Mouse (Mus musculus): ENCODE measurements at regions not wholly inside any gene's neighbourhood (a gene's known extent, or its start where the extent isn't known, plus 50 kb on each side); places are given as distances from the start of the nearest gene placed in this dataset.
A peak's percentile ranks its signal among the peaks of the same experiment; 100 is the strongest.

DNA sequence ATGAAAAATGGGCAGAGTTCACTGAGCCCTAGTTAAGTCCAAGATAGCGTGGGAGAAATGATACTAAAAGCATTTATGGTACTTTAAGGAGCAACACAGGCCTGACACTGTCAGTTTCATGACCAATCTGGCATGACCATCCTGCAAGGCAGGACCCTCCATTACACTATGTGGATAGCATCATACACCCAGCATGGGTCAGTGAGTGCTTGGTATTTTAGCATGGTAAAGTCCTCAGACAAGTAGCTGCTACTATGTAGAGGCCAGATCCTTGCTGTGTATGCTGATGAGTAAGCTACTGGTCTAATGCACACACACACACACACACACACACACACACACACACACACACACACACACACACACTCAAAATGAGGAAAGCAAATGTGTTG, 158.3 kb downstream of the Zfp619 start:
- Histone ChIP-seq H3K27ac (no peak overlapping the region), H3K4me3 (replicated peaks; ENCODE audit: low read depth, low read length) (no peak overlapping the region), H3K9ac (ENCODE audit: low read depth, low read length) (no peak overlapping the region), H3K4me2 (ENCODE audit: low read length) (no peak overlapping the region), H3K9me3 (replicated peaks; ENCODE audit: low read length) (no peaks in the 10 kb centered on the region), H3K36me3 (ENCODE audit: insufficient read depth, low read length) (no peaks in the 10 kb centered on the region), H3K27me3 (ENCODE audit: insufficient read depth, low read length) (no peaks in the 10 kb centered on the region), H3K4me1 (replicated peaks; ENCODE audit: insufficient read depth, low read length) (no peaks in the 10 kb centered on the region)
- TF ChIP-seq CTCF (IDR thresholded peaks at IDR 0.05; ENCODE audit: low read depth), result no peak
- ATAC-seq (replicated peaks; ENCODE audit: low FRiP score, low read depth), result peak; percentile 65; the same call in 1 of the 2 replicates
- 33% methylated on average over 1 of the region's 1 CpGs for WGBS
- no peak for DNase-seq (ENCODE audit: low spot score)

DNA sequence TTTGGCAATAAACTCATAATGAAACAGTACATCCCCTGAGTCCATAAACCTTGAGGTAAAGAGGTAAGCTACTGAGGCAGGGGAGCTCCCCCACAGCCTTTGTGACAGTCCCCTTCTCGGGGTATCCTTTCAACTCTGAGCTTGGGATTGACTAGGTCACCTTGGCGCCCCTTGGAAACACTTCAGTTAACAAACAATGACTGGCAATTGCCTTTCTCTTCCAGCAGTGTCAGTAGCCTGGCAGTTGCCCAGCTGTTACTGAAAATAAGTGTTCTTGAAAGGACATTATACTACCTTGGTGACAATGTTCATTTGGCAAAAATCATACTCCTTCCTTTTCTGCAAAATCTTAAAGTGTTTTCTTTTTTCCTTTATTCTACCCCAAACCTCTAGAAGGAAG, 162.8 kb downstream of the Zfp619 start:
- ATAC-seq (replicated peaks; ENCODE audit: low FRiP score, low read depth), result no peak
- no peaks in the 10 kb centered on the region for H3K9me3 ChIP-seq (replicated peaks; ENCODE audit: low read length)
- no peak overlapping the region for H3K27ac ChIP-seq
- no peak overlapping the region for H3K9ac ChIP-seq (ENCODE audit: low read depth, low read length)
- DNase-seq (ENCODE audit: low spot score), result no peak
- no peak overlapping the region for H3K4me3 ChIP-seq (replicated peaks; ENCODE audit: low read depth, low read length)
- no peak overlapping the region for H3K4me2 ChIP-seq (ENCODE audit: low read length)
- no peaks in the 10 kb centered on the region for H3K27me3 ChIP-seq (ENCODE audit: insufficient read depth, low read length)
- H3K36me3 ChIP-seq (ENCODE audit: insufficient read depth, low read length), result no peaks in the 10 kb centered on the region
- WGBS, result 12% methylated on average over 2 of the region's 2 CpGs
- H3K4me1 ChIP-seq (replicated peaks; ENCODE audit: insufficient read depth, low read length), result no peaks in the 10 kb centered on the region
- no peak for TF ChIP-seq CTCF (IDR thresholded peaks at IDR 0.05; ENCODE audit: low read depth)

DNA sequence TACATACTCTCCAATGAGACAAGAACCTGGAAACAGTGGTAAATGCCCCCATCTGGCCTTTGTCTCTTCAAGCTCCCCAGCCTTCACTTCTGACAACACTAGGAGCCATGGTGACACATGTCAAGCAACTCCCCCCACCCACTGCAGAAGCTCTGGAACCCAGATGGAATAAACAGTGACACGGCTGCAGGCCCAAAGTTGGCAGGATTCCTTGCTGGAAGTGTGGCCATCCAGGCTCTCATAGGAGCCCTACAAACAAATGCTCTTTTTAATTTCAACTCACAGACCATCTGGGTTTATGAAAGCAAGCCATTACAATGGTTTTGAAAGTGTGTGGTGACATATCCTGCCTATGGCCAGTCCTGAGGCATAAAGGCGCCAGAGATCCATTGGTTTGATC, 179.0 kb downstream of the Zfp619 start:
- Histone ChIP-seq H3K9ac (ENCODE audit: low read depth, low read length) (no peak overlapping the region), H3K36me3 (ENCODE audit: insufficient read depth, low read length) (no peaks in the 10 kb centered on the region), H3K27ac (no peak overlapping the region), H3K9me3 (replicated peaks; ENCODE audit: low read length) (no peaks in the 10 kb centered on the region), H3K4me1 (replicated peaks; ENCODE audit: insufficient read depth, low read length) (no peaks in the 10 kb centered on the region), H3K4me2 (ENCODE audit: low read length) (no peak overlapping the region), H3K4me3 (replicated peaks; ENCODE audit: low read depth, low read length) (no peak overlapping the region), H3K27me3 (ENCODE audit: insufficient read depth, low read length) (no peaks in the 10 kb centered on the region)
- no peak for TF ChIP-seq CTCF (IDR thresholded peaks at IDR 0.05; ENCODE audit: low read depth)
- WGBS, result 82% methylated on average over 2 of the region's 2 CpGs
- ATAC-seq (replicated peaks; ENCODE audit: low FRiP score, low read depth) (no peak), DNase-seq (ENCODE audit: low spot score) (no peak)

DNA sequence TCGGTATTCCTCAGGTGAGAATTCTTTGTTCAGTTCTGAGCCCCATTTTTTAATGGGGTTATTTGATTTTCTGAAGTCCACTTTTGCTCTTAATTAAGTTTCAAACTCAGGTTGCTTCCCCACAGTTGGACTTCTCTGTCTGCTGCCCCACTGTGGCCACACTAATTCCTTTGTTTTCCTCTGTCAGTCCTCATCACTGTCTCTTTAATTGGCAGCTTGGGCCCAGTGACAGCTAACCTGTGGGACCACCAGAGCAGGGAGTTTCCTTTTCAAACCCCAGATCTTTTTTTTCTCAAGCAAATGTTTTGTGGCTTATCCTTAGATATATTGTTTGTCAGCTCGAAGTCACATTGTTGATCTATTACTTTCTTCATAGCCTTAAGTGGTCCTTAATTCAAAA, 183.9 kb downstream of the Zfp619 start:
- H3K9me3 ChIP-seq (replicated peaks; ENCODE audit: low read length), result no peaks in the 10 kb centered on the region
- no peak overlapping the region for H3K9ac ChIP-seq (ENCODE audit: low read depth, low read length)
- DNase-seq (ENCODE audit: low spot score) (no peak), ATAC-seq (replicated peaks; ENCODE audit: low FRiP score, low read depth) (no peak)
- no peaks in the 10 kb centered on the region for H3K4me1 ChIP-seq (replicated peaks; ENCODE audit: insufficient read depth, low read length)
- H3K4me3 ChIP-seq (replicated peaks; ENCODE audit: low read depth, low read length), result no peak overlapping the region
- H3K4me2 ChIP-seq (ENCODE audit: low read length), result no peak overlapping the region
- no peak overlapping the region for H3K27ac ChIP-seq
- no peaks in the 10 kb centered on the region for H3K36me3 ChIP-seq (ENCODE audit: insufficient read depth, low read length)
- no peak for TF ChIP-seq CTCF (IDR thresholded peaks at IDR 0.05; ENCODE audit: low read depth)
- 72% methylated on average over 1 of the region's 2 CpGs for WGBS
- H3K27me3 ChIP-seq (ENCODE audit: insufficient read depth, low read length), result no peaks in the 10 kb centered on the region

DNA sequence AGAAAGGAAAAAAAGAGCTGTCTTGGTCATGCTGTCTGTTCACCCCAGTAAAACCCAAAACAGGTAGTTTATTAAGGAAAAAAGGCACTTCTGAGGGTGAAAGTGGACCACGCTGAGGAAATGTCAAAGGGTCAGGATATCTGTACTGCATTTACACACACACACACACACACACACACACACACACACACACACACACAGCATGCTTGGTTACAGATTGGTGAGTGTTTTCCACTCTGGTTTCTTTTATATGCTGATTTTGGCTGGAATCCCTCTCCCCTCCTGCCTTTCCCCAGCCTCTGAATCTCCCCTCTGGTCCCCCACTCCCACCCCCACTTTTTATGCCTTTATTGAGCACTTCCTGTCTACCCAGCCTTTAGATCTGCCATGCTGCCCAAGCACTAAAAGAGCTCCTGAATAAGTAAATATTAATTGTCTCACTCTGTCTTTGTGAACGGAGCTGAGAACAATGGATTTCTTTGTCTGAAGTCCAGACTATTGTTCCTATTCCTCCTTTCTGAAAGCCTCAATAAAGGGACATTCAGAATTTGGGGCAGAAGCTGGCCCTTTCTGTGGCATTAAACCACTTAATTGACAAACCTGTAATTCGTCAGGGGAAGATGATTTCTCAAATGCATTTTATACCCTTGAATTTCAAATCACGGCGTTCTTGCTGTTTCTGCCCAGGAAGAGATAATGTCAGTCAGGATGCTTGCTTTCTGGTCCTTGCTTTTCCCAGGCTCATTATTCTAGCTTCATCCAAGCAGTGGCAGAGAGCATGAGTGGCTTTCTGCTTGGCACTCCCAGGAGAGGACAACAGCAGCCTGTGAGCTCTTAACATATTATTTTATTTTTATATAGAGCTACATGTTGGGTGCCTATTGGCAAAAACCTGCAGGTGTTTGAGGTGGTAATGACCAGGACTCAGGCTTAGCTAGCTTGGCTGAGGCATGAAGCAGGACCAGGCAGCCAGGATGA, 187.8 kb downstream of the Zfp619 start:
- H3K36me3 ChIP-seq (ENCODE audit: insufficient read depth, low read length), result no peaks in the 10 kb centered on the region
- H3K27ac ChIP-seq, result no peak overlapping the region
- H3K9ac ChIP-seq (ENCODE audit: low read depth, low read length), result no peak overlapping the region
- DNase-seq (ENCODE audit: low spot score) (no peak), ATAC-seq (replicated peaks; ENCODE audit: low FRiP score, low read depth) (no peak)
- TF ChIP-seq CTCF (IDR thresholded peaks at IDR 0.05; ENCODE audit: low read depth), result no peak
- H3K4me1 ChIP-seq (replicated peaks; ENCODE audit: insufficient read depth, low read length), result no peaks in the 10 kb centered on the region
- H3K4me2 ChIP-seq (ENCODE audit: low read length), result no peak overlapping the region
- 24% methylated on average over 5 of the region's 5 CpGs for WGBS
- H3K4me3 ChIP-seq (replicated peaks; ENCODE audit: low read depth, low read length), result no peak overlapping the region
- H3K9me3 ChIP-seq (replicated peaks; ENCODE audit: low read length), result no peaks in the 10 kb centered on the region
- H3K27me3 ChIP-seq (ENCODE audit: insufficient read depth, low read length), result no peaks in the 10 kb centered on the region

DNA sequence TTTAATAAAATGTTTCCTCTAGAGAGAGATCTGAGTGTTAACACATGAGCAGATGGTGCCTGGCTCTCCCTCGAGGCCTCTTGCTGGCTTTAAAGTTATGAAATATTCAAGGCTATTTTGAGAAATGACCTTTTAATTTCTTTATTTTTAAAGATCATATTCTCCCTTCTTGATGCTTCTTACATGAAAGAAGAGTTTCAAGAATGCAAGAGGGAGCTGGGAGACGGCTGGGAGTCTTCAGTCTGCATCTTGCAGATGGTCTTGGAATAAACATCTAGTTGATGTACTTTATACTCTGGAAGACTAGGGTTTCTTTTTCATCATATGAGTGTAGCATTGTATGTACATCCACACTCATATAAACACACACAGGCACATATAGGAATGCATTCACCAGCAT, 189.0 kb downstream of the Zfp619 start:
- Histone ChIP-seq H3K4me3 (replicated peaks; ENCODE audit: low read depth, low read length) (no peak overlapping the region), H3K9ac (ENCODE audit: low read depth, low read length) (no peak overlapping the region), H3K36me3 (ENCODE audit: insufficient read depth, low read length) (no peaks in the 10 kb centered on the region), H3K4me2 (ENCODE audit: low read length) (no peak overlapping the region), H3K27me3 (ENCODE audit: insufficient read depth, low read length) (no peaks in the 10 kb centered on the region), H3K9me3 (replicated peaks; ENCODE audit: low read length) (no peaks in the 10 kb centered on the region), H3K4me1 (replicated peaks; ENCODE audit: insufficient read depth, low read length) (no peaks in the 10 kb centered on the region), H3K27ac (no peak overlapping the region)
- DNase-seq (ENCODE audit: low spot score) (peak; percentile 33), ATAC-seq (replicated peaks; ENCODE audit: low FRiP score, low read depth) (no peak)
- WGBS, result 66% methylated on average over 2 of the region's 2 CpGs
- TF ChIP-seq CTCF (IDR thresholded peaks at IDR 0.05; ENCODE audit: low read depth), result no peak

Measured in kidney, postnatal 0 days (tissue).